Mouse (Mus musculus) kidney, postnatal 10 days (tissue): ENCODE data around the gene Actl10.

Source experiments
- DNase-seq: peaks from one replicate; pipeline ENCODE4 v3.0.0; 2021; ENCODE audit warnings: mixed read lengths

Gene Actl10

DNA sequence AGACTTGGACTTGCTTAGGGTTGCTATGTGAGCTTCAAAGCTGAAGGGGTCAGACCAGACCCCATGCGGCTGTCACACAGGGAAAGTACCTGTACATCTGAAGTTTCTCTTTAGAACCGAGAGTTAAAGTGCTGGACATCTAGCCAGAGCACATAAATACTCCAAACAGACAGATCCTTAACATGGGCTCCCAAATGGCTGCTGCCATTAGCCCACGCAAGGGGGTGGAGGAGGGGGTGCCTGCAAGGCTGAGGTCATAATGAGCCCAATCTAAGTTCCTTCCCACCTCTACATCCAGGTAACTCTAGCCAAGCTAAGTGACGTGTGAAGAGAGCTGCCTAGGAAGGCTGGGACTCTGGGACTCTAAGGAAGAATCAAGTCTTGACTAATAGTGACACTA lies at the start of gene Actl10:
Gene Actl10, plus strand, starts transcription at position 301 of the 400 bp plus-strand sequence.
- no peak for DNase-seq

- DNase-seq, result no peak
Measured at GRCm38 (mm10) chr2:154507076-154507475, 44.5 kb upstream of the Actl10 start.

DNA sequence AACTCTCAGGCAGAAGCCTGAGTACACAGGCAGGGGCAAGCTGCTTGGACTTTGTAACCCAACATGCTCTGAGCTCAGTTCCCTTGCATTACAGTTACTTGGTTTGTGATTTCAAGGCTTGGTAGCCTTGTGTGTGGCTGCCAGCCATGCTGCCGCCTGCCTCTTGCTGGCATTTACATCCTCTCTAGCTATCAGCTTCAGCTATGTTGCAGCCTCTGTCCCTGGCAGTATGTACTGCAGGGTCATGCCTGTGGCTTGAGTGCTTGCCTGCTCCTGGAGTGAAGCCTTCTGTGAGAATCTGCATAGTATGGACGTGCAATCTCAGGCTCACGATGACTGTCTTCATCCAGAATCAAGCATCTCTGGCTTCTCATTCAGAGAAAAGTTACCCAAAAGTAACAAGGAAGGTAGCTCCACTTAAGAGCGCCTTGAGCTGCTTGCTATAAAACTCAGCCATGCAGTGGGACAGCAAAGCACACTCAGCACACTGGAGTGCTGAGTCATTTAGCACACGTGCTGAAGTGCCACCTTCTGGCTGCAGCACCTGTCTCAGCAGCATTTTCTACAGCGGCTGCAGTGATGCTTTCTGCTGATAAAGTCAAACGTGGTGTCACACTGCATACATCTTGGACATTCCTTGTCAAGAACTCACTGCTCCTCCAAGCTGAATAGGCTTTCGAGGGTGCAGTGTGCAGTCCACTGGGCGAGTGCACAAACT lies 43.9 kb upstream of the Actl10 start:
- DNase-seq, result peak; percentile 36

DNA sequence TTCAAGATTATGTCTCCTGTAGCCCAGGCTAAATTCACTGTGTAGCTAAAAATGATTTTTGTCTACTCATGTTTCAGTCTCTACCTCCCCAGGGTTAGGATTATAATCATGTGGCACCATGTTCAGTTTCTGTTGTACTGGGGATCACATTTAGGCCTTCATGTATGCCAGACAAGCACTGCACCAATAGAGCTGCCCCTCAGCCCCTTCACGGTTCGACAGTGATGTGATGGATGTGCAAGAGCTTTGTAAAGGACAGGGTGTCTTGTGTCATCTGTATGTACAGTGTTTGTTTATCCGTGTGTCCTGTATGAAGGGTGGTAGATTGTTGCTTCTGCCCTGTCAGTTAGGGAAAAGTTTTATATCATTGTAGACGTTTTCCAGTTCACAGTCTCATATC lies 43.1 kb upstream of the Actl10 start:
- DNase-seq, result no peak

GRCm38 (mm10) chr2:154510141-154510540 lies 41.4 kb upstream of the Actl10 start:
- no peak for DNase-seq

GRCm38 (mm10) chr2:154516944-154517343 lies 34.6 kb upstream of the Actl10 start:
- no peak for DNase-seq

DNA sequence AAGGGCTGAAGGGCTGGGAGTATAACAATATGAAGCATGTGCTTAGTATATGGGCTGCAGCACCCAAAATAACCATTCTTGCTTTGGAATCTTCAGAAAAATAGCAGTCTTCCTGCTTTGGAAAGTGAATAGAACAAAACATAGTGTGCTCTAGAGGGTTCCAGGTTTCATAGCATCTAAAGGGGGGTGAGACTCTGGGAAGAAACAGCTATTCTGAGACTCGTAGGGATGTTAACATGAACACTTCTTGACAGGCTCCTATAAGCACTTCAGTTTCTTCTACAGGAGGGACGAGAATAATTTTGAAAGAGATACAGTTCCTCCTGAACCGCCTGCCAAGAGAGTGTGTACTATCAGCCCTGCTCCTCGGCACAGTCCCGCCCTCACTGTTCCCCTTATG lies 34.2 kb upstream of the Actl10 start:
- no peak for DNase-seq

- DNase-seq, result no peak
Measured at GRCm38 (mm10) chr2:154521449-154521848, 30.1 kb upstream of the Actl10 start.

GRCm38 (mm10) chr2:154522334-154522733 lies 29.2 kb upstream of the Actl10 start:
- DNase-seq, result no peak

- no peak for DNase-seq
Measured at GRCm38 (mm10) chr2:154525285-154525684, 26.3 kb upstream of the Actl10 start.

DNA sequence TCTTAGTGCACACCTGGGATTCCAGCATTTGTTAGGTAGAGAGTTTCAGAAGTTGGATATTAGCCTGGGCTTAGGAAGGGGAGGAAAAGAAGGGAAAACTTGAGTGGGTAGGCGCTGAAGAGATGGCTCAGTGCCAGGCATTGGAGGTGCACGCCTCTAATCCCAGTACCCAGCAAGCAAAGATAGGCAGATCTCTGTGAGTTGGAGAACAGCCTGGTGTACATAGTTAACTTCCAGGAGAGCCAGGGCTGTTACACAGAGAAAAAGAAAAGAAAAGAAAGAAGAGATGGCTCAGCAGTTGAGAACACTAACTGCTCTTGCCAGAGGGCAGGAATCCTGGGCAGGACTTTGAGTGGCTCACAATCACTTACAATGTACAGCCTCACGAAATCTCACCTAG lies 25.0 kb upstream of the Actl10 start:
- DNase-seq, result no peak

DNA sequence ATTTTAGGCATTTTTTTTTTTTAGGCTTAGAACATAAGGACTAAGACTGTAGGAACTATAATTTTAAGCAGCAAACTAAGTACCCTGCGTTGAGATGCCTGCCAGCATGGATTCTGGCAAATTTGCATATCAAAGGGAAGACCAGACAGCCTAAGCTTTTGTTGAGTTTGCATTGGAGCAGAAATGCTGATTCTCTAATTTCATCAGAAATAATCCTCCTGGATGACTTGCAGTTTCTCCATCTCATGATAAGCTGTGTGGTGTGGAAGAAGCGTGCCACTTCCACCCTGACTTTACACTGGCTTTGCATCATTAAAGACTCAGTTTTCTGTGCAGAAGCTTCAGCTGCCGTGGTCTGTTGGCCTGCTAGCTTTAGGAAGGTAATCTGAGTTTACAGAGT lies 18.7 kb upstream of the Actl10 start:
- no peak for DNase-seq

- no peak for DNase-seq
Measured at GRCm38 (mm10) chr2:154534704-154535270, 16.8 kb upstream of the Actl10 start.

- no peak for DNase-seq
Measured at GRCm38 (mm10) chr2:154538310-154538709, 13.3 kb upstream of the Actl10 start.

DNA sequence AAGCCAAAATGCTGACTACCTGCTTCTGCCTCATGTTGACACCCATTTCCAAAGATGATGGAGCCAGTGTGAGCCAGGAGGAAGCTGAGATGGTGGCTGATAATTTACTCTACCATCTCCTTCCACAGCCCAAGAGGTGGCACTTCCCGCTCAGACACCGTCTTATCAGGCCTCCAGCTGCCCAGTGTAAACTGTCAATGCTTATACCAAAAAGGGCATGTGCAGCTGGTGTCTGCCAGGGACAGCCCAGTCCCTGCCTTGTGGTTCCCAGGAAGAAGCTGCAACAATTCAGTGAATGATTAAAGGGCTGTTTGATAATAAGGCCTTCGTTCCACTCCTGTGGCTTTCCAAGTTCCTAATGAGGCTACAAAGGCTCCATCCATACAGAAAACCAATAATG lies 12.9 kb upstream of the Actl10 start:
- DNase-seq, result no peak

DNA sequence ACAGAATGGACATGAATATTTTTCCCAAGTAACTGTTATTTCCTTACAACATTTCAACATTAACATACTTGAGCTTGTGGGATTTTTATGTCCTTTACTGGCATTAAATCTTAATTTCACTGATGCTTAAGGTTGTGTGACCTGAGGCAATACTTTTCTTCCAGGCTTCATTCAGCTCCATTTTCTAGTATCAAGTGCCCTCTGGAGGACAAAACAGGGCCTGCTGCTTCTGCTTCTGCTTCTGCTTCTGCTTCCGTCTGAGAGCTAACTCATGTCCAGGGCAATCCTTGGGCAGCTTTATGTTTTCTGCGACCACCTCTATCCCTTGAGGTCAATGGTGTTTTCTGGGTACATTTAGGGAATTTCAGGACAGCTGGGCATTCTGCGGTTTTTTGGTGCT lies 11.9 kb upstream of the Actl10 start:
- DNase-seq, result peak; percentile 75

DNA sequence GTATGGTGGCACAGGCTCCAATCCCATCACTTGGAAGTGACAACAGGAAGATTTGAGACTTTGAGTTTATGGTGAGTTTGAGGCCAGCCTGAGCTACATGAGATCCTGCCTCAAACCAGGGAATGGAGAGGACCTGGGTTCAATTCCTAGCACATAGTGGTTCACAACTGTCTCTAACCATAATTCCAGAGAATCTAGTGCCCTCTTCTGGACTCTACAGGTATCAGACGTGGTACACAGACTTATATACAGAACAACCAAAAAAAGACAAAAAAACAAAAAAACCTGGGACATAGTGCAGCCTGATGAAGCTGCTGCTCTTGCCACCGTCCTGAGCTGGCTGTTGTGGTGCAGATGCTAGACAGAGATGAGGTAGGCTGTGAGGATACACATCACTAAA lies 9.9 kb upstream of the Actl10 start:
- no peak for DNase-seq

DNA sequence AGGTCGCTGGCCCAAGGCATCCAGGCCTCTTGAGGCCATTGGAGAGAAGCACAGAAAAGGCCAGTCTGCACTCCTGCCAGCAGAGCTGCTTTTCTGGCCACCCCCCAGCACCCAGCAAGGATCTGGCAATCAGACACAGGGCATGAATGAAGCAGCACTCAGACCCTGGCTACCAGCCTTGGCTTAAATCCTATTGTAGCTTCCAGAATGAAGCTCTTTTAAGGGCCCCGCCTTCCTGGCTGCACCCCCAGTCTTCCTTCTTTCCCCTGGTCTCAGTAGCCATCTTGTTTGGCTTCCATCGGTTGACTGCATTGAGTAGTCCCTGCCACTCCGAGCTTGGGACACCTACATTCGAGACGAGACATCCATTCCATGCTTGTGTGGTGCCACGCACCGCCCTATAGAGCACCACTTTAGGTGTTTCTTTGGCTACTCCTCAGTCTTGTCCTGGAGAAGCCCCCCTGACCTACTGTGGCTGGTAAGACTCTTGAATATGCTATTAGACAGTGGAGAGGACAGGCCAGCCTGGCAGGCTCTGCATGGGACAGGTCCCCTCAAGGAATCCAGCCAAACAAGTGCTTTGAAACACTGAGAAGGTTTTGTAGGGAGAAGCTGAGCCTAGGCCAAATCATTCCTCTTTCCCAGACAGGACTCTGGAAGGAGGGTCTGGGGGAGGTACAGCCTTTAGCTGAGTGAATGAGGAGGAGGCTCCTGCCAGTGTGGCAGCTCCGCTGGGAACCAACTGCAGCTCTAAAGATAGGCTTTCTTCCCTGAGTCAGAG lies 7.8 kb upstream of the Actl10 start:
- no peak for DNase-seq

DNA sequence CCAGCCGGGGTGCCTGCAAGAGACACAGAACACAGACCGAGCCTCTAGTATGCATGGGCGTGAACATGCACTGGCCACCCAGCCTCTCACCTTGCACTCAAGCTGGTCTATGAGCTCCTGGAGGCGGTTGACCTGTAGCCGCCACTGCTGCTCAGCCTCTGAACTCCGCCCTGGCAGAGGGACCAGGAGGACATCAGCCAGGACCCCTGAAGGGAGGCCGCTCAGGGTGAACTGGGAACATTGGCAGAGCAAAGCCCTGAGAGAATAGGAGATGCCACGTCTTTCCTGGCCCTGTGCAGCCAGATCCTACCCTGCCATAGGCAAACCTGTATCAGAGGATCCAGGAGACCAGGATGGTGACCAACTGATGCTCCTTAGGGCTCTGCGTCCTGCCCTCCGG lies 4.9 kb upstream of the Actl10 start, which contains the start of gene 1700003F12Rik:
Gene 1700003F12Rik, plus strand, starts transcription at position 375 of the 400 bp plus-strand sequence.
- DNase-seq, result no peak

- DNase-seq, result peak; percentile 36
Measured at GRCm38 (mm10) chr2:154548688-154549087, 2.9 kb upstream of the Actl10 start.

DNA sequence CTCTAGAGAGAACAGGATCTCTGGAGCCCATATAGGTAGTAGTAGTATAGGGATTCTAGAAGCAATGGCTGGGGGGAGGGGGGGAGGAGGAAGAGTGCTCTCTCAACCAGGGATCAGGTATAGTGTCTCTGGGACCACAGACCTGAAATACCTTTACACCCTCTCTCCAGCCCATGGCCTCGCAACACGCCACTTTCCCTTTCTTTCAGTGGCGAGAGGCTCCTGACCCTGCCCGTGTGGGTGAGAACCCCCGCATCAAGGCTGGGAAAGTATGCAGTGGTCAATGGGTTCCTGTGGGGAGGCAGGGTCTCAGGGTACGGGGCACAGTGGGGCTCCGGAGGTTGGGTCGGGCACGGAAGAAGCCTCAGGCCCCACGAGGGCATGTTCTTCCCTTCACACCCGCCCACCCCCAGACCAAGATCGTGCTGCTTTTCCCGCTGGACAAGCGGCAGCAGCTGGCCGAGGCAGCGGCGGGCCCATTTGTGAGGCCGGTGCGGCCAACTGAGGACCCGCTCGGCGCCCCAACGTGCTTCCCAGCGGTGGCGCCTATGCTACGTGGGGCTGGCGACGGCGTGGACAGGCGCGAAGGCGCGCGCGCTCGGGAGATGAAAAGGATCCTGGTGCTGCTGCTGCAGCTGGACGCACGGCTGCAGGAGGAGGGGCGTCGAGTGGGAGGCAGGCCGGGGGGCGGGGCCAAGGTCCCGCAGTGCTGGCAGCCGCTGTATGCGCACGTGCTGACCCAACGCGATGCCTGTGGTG lies 2.3 kb upstream of the Actl10 start:
- peak; percentile 86 for DNase-seq

DNA sequence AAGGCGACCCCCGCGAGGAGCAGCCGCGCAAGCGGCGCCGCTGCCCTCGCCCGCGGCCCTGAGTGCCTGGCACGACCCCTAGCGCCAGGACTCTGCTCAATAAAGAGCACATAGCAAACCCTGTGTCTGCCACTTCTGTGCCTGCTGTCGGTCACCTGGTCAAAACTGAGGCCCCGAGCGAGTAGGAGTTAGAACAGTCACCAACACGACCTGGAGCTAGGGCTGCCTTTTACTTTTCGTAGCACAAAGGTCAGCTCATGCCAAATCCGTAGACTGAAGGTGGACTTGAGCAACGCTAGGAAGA lies 1.7 kb upstream of the Actl10 start:
- no peak for DNase-seq

DNA sequence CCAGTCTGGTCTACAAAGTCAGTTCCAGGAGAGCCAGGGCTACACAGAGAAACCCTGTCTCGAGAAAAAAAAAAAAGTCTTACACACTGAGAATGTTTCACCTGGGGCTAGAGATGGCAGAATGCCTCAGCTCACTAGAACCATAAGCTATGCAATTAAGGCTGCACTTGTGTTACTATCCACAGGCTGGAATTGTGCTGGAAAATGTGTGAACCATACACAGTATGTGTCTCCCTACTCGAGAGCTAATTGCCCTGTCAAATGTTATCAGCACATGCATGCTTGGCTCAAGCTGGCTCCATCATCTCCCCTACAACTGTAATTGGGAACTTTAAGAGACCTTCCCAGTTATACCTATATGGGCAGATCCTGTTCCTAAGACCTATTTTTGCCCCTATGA lies 639 bp upstream of the Actl10 start:
- DNase-seq, result no peak
